Mouse (Mus musculus): ENCODE results near the gene Rbpjl.

The Rbpjl gene

GRCm38 (mm10) chr2:164426952-164427351 is 24.0 kb downstream of the Rbpjl start:
- in situ Hi-C loops (cut with MboI, MseI), result loop anchor here (10.0 kb wide), 1 partner anchor 298 kb away; no protein-coding TSS in a partner anchor

GRCm38 (mm10) chr2:164428451-164428850 is 25.5 kb downstream of the Rbpjl start:
- in situ Hi-C loops (cut with MboI, MseI), result loop anchor here (10.0 kb wide), 1 partner anchor 296 kb away; no protein-coding TSS in a partner anchor

GRCm38 (mm10) chr2:164429881-164430615 is 27.1 kb downstream of the Rbpjl start:
- in situ Hi-C loops (cut with MboI, MseI), result loop anchor here (10.0 kb wide), 1 partner anchor 295 kb away; no protein-coding TSS in a partner anchor

GRCm38 (mm10) chr2:164430697-164431096 is 27.8 kb downstream of the Rbpjl start:
- in situ Hi-C loops (cut with MboI, MseI), result no loop called here

GRCm38 (mm10) chr2:164431676-164432465 is 28.9 kb downstream of the Rbpjl start:
- in situ Hi-C loops (cut with MboI, MseI), result no loop called here

- in situ Hi-C loops (cut with MboI, MseI), result no loop called here
These were observed 29.7 kb downstream of the Rbpjl start for GRCm38 (mm10) chr2:164432541-164433191.

GRCm38 (mm10) chr2:164433278-164433895 is 30.4 kb downstream of the Rbpjl start:
- in situ Hi-C loops (cut with MboI, MseI), result no loop called here

- in situ Hi-C loops (cut with MboI, MseI), result no loop called here
These were observed 31.7 kb downstream of the Rbpjl start for GRCm38 (mm10) chr2:164434681-164435080.

- in situ Hi-C loops (cut with MboI, MseI), result no loop called here
These were observed 32.5 kb downstream of the Rbpjl start for GRCm38 (mm10) chr2:164435216-164436090.

GRCm38 (mm10) chr2:164436215-164436913 is 33.4 kb downstream of the Rbpjl start:
- in situ Hi-C loops (cut with MboI, MseI), result no loop called here

GRCm38 (mm10) chr2:164436961-164437360 is 34.0 kb downstream of the Rbpjl start:
- in situ Hi-C loops (cut with MboI, MseI), result no loop called here

GRCm38 (mm10) chr2:164437710-164438109 is 34.8 kb downstream of the Rbpjl start:
- in situ Hi-C loops (cut with MboI, MseI), result no loop called here

- in situ Hi-C loops (cut with MboI, MseI), result no loop called here
These were observed 35.3 kb downstream of the Rbpjl start for GRCm38 (mm10) chr2:164438257-164438656.

- in situ Hi-C loops (cut with MboI, MseI), result no loop called here
These were observed 36.1 kb downstream of the Rbpjl start for GRCm38 (mm10) chr2:164439001-164439421.

- in situ Hi-C loops (cut with MboI, MseI), result no loop called here
These were observed 37.4 kb downstream of the Rbpjl start for GRCm38 (mm10) chr2:164440314-164440713.

GRCm38 (mm10) chr2:164441155-164441554 is 38.2 kb downstream of the Rbpjl start:
- in situ Hi-C loops (cut with MboI, MseI), result no loop called here

- in situ Hi-C loops (cut with MboI, MseI), result no loop called here
These were observed 38.8 kb downstream of the Rbpjl start for GRCm38 (mm10) chr2:164441731-164442130.

GRCm38 (mm10) chr2:164442315-164443050 is 39.5 kb downstream of the Rbpjl start:
- in situ Hi-C loops (cut with MboI, MseI), result no loop called here

GRCm38 (mm10) chr2:164443051-164443437 is 40.1 kb downstream of the Rbpjl start:
- in situ Hi-C loops (cut with MboI, MseI), result no loop called here

Measured in T-helper 2 cell (primary cell).